Mouse (Mus musculus) spleen, adult 2 months (tissue): ENCODE results near the gene Antxr1. TPM values are rescaled to one million over a fixed set of nuclear protein-coding genes. Genes with fewer than 3 reads are reported as not detected.

Experiments
- DNase-seq, 2 experiments: peaks; one replicate each; pipeline versions ENCODE4 v3.0.0 to v3.0.0-alpha.2; 2012 to 2021; ENCODE audit warnings: low spot score in 2 of 2, low read depth in 1 of 2
- H3K27ac ChIP-seq: fragments of 200-500 bp; 2 replicates; pipeline ENCODE4 v1.5.1; 2012; ENCODE audit warnings: low read length, inconsistent platforms; ENCODE audit not compliant: insufficient read depth
- H3K27me3 ChIP-seq: fragments of 200-500 bp; 2 replicates; pipeline ENCODE4 v1.6.1; 2012; ENCODE audit warnings: mild to moderate bottlenecking, moderate library complexity, low read length, inconsistent platforms; ENCODE audit not compliant: control insufficient read depth, insufficient read depth
- H3K36me3 ChIP-seq: fragments of 200-500 bp; 2 replicates; pipeline ENCODE4 v1.6.1; 2012; ENCODE audit warnings: mild to moderate bottlenecking, low read length, inconsistent platforms; ENCODE audit not compliant: control insufficient read depth, insufficient read depth
- H3K4me1 ChIP-seq: fragments of 200-500 bp; 2 replicates; pipeline ENCODE4 v1.6.1; 2011; ENCODE audit warnings: inconsistent platforms; ENCODE audit not compliant: control insufficient read depth, insufficient read depth, insufficient read length
- H3K4me3 ChIP-seq: fragments of 200-500 bp; 2 replicates; pipeline ENCODE4 v1.5.1; 2011; ENCODE audit warnings: mild to moderate bottlenecking, inconsistent platforms; ENCODE audit not compliant: insufficient read depth, insufficient read length; ENCODE audit errors: extremely low read depth
- CTCF ChIP-seq: fragments of 200-500 bp; IDR thresholded peaks from 2 replicates; pipeline ENCODE4 v1.5.1; 2011; ENCODE audit warnings: mild to moderate bottlenecking, inconsistent platforms; ENCODE audit not compliant: insufficient read depth, insufficient read length, insufficient replicate concordance; ENCODE audit errors: extremely low read depth
- POLR2A ChIP-seq: fragments of 200-500 bp; IDR thresholded peaks from 2 replicates; pipeline ENCODE4 v1.6.1; 2011; ENCODE audit warnings: low read depth, low read length, inconsistent platforms
- WGBS: fragments of 180-500 bp; shearing (Covaris S2); methylation state at CpG from one replicate; pipeline ENCODE4 v1.1.7; 2018; 5-methylcytosine and 5-hydroxymethylcytosine counted together
- polyA plus RNA-seq: library from polyadenylated mRNA; depleted of rRNA; stranded (reverse); fragments of >200 nt; gene quantifications from 2 replicates; pipeline ENCODE4 v1.2.3, GENCODE M21; 2012

Antxr1 gene
- polyA plus RNA-seq, 1 experiment = 4.2 TPM

DNA sequence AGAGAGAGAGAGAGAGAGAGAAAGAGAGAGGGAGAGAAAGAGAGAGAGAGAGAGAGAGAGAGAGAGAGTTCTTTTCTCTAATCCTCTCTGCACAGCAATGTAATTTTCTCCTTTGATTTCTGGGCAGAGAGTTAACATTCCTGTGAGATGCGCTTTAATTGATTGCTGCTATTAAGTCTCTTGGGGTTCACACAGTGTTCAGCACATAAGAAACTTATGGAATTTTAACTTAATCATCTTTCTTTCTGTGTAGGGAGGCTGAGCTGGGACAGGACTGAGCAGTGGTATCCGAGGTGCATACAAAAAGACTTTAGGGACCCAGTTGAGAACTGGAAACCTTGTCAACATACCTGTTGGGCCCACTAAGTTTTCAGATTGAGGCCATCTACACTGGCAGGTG is 132.6 kb downstream of the Antxr1 start:
- TF ChIP-seq CTCF (no peak), POLR2A (no peak)
- DNase-seq = no peak
- no peak overlapping the region for H3K4me3 ChIP-seq
- H3K27ac ChIP-seq = no peak overlapping the region
- H3K27me3 ChIP-seq = no peaks in the 10 kb centered on the region
- WGBS = 90% methylated on average over 2 of the region's 2 CpGs
- peaks cover 12% of the 10 kb centered on the region for H3K4me1 ChIP-seq
- no peaks in the 10 kb centered on the region for H3K36me3 ChIP-seq

DNA sequence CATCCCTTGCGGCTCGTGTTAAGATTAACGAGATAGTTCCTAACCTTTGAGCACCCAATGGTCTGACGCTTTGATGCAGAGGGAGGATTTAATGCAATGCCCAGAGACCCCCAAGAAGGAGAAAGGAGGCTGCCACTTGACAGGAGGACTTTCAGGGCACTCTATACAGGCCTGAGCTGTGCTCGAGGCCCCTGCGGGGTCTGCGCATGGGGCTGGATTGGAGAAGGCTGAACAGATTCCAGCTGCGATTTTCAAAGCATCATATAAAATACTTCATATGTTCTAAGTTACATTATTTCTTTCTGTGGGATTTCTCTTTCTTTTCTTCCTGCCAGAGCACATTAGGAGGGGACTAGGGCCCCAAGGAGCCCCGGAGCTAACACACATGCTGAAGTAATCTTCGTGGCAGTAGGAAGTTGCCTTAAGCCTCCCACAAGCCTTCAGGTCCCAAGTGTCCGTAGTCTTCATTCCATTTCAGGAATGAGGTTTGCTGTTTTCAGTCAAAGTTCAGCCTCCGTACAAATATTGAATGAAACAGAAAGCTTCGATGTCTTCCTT is 133.5 kb downstream of the Antxr1 start:
- Histone ChIP-seq H3K27me3 (no peaks in the 10 kb centered on the region), H3K4me1 (peaks cover 12% of the 10 kb centered on the region), H3K27ac (no peak overlapping the region), H3K36me3 (no peaks in the 10 kb centered on the region), H3K4me3 (no peak overlapping the region)
- DNase-seq = no peak
- WGBS = 88% methylated on average over 13 of the region's 13 CpGs
- no peak for TF ChIP-seq POLR2A
- no peak for TF ChIP-seq CTCF

DNA sequence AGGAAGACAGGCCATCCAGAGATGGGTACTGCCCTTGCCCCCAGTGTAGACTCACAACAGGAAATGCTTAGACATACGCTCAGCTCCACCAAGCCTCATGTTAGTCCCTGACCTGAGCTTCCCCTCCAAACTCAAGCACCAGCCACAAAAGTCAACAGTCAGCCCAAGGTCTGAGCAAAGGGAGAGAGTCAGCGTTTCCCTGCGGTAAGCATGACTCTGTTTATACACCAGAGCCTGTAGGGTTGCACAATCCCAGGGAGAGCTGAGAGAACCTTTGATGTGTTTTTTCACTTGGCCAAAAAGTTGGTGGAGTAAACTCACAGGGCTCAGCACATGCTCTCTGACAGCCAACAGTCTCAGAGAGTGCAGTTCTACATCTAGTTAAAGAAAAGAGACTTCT is 145.9 kb downstream of the Antxr1 start:
- H3K27me3 ChIP-seq = no peaks in the 10 kb centered on the region
- no peak for DNase-seq
- 15% methylated on average over 3 of the region's 3 CpGs for WGBS
- no peak overlapping the region for H3K4me3 ChIP-seq
- H3K27ac ChIP-seq = no peak overlapping the region
- no peaks in the 10 kb centered on the region for H3K36me3 ChIP-seq
- TF ChIP-seq CTCF (no peak), POLR2A (no peak)
- H3K4me1 ChIP-seq = peaks cover 3% of the 10 kb centered on the region; the same call in 1 of the 2 replicates

DNA sequence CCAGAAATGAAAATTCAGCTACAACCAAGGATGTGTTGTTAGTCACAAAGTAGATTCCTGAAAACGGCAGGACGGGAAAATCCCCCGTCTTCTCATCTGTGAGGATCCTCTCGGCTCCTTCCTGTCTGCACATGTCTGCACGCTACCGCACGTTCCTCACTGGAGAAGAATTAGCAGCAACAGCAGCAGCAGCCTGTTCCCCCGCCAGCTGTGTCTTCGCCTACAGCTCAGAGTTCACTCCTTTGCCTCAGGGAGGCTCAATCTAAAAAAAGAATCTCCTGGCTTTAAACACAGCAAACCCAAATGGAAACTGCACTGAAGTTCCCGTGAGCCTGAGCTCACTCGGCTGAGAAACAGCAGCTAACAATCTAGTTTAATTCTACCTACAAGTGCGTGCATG is 148.6 kb downstream of the Antxr1 start:
- Histone ChIP-seq H3K36me3 (no peaks in the 10 kb centered on the region), H3K4me1 (peaks cover 3% of the 10 kb centered on the region; the same call in 1 of the 2 replicates), H3K4me3 (no peak overlapping the region), H3K27me3 (no peaks in the 10 kb centered on the region), H3K27ac (no peak overlapping the region)
- whole genome bisulfite sequencing = 78% methylated on average over 12 of the region's 12 CpGs
- TF ChIP-seq POLR2A (no peak), CTCF (no peak)
- no peak for DNase-seq

DNA sequence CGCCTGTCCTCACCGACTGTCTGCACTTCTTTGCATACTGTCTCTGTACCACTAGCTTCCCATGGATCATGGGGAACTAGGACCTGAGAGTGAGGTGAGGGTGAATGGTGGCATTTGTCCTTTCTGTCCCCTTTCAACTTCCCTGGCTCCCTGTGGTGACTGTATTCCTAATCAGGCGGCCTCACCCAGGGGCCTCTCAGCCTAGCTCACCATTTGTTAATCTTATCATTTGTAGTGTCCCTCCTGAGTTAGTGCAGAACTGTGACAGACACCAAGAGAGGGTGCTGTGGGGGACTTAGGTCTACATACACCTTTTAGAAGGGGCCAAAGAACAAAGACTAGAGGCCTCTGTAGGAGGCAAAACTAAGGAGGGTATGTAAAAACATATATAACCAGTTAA is 151.2 kb downstream of the Antxr1 start:
- 93% methylated on average over 3 of the region's 3 CpGs for WGBS
- TF ChIP-seq CTCF = no peak
- TF ChIP-seq POLR2A = no peak
- no peak overlapping the region for H3K27ac ChIP-seq
- no peaks in the 10 kb centered on the region for H3K4me1 ChIP-seq
- H3K4me3 ChIP-seq = no peak overlapping the region
- no peaks in the 10 kb centered on the region for H3K27me3 ChIP-seq
- no peak for DNase-seq
- no peaks in the 10 kb centered on the region for H3K36me3 ChIP-seq

DNA sequence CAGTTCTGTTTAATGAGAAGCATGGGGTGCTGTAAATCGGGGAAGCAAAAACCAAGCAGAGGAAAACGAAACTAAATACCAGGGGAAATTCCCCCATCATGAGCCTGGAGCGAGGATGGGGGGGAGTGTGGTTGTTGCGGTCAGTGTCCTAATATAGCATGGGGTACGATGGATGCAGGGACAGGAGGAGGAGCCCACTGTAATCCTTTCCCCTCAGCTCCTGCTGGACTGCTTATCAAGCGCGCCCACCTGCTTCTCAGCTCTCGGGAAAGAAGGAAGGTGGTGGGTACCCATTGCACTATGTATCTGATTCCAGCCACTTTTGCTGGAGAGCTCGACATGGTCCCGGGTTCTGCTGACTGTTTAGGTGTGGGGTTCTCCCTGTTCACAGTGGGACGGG is 151.6 kb downstream of the Antxr1 start:
- no peak for DNase-seq
- no peak overlapping the region for H3K27ac ChIP-seq
- no peak overlapping the region for H3K4me3 ChIP-seq
- 53% methylated on average over 11 of the region's 11 CpGs for WGBS
- H3K27me3 ChIP-seq = no peaks in the 10 kb centered on the region
- H3K4me1 ChIP-seq = no peaks in the 10 kb centered on the region
- no peaks in the 10 kb centered on the region for H3K36me3 ChIP-seq
- TF ChIP-seq POLR2A = no peak
- TF ChIP-seq CTCF = no peak

DNA sequence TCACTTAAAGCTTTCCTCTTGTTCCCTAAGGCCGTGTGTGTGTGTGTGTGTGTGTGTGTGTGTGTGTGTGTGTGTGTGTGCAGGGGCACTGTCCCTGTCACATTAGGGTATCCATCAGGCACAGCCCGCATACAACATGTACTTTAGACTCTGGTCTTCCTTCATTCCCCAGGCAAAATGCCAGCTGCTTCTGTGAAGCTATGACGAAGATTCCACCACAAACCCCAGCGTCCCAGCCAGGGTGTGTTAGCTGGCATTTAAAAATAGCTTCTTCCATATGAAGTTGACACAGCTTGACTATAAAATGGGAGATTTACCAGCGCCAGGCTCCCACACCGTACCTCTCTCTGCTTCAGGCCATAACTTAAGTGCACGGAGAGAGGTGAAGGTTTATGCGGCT is 152.5 kb downstream of the Antxr1 start:
- TF ChIP-seq CTCF (no peak), POLR2A (no peak)
- Histone ChIP-seq H3K27ac (no peak overlapping the region), H3K4me1 (no peaks in the 10 kb centered on the region), H3K36me3 (no peaks in the 10 kb centered on the region), H3K27me3 (no peaks in the 10 kb centered on the region), H3K4me3 (no peak overlapping the region)
- DNase-seq = no peak
- 67% methylated on average over 8 of the region's 8 CpGs for WGBS
